Mouse (Mus musculus) thymus, adult 2 months (tissue): Measurements from ENCODE around the gene Tgfbr2.

Source experiments
- CTCF ChIP-seq: fragments of 200-500 bp; IDR thresholded peaks from 2 replicates; pipeline ENCODE4 v1.5.1; 2012; ENCODE audit warnings: mild to moderate bottlenecking, control low read depth, low read length, moderate library complexity, borderline replicate concordance; ENCODE audit not compliant: control insufficient read depth, poor library complexity, insufficient read depth; ENCODE audit errors: extremely low read depth
- POLR2A ChIP-seq: fragments of 200-500 bp; IDR thresholded peaks from 2 replicates; pipeline ENCODE4 v1.6.1; 2012; ENCODE audit warnings: mild to moderate bottlenecking, low read length, control low read depth, moderate library complexity; ENCODE audit not compliant: control insufficient read depth, poor library complexity, insufficient read depth; ENCODE audit errors: extremely low read depth

DNA sequence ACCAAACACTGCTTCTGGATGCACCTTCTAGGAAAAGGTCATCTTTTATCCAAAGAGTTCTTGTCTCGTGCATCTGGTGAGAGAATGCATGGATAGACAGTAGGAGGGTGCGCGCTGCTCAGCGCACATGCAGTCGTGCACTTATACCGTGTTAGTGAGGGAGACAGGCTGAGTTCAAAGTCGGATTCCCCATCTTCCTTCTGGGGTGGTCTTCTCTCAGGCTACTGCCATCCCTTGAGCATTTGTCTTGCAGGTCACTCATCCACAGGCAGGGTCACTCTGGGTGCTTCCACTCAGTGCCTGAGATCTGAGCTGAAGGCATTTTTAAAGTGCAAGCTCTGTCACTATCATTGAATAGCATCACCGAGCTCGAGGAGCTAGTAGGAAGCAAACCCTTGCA, 1.9 kb upstream of the Tgfbr2 start:
- no peak for TF ChIP-seq CTCF
- TF ChIP-seq POLR2A = no peak
